Mouse (Mus musculus) lung, embryonic 15.5 days (tissue): Measurements from ENCODE around the gene Hfe2. TPM values are rescaled to one million over a fixed set of nuclear protein-coding genes. Genes with fewer than 3 reads are reported as not detected.

Experiments used
- ATAC-seq: fragments of 200-750 bp; cut with Nextera tagmentation; 2 replicates; pipeline ENCODE4 v1.8.0; 2017; ENCODE audit warnings: moderate number of reproducible peaks, borderline replicate concordance; ENCODE audit not compliant: low FRiP score, low TSS enrichment; ENCODE audit errors: extremely low read depth
- H3K27ac ChIP-seq: fragments of 300-500 bp; sonication (generic); 2 replicates; pipeline ENCODE4 v1.5.1; 2015; ENCODE audit warnings: moderate library complexity, mild to moderate bottlenecking, inconsistent platforms
- H3K27me3 ChIP-seq: fragments of 300-500 bp; sonication (generic); 2 replicates; pipeline ENCODE4 v1.6.1; 2015; ENCODE audit warnings: inconsistent platforms
- H3K36me3 ChIP-seq: fragments of 300-500 bp; sonication (generic); 2 replicates; pipeline ENCODE4 v1.6.1; 2015; ENCODE audit warnings: inconsistent platforms
- H3K4me1 ChIP-seq: fragments of 300-500 bp; sonication (generic); 2 replicates; pipeline ENCODE4 v1.6.1; 2015; ENCODE audit warnings: inconsistent platforms
- H3K4me2 ChIP-seq: fragments of 300-500 bp; sonication (generic); 2 replicates; pipeline ENCODE4 v1.6.1; 2015; ENCODE audit warnings: inconsistent platforms, mild to moderate bottlenecking, moderate library complexity
- H3K4me3 ChIP-seq: fragments of 300-500 bp; sonication (generic); 2 replicates; pipeline ENCODE4 v1.5.1; 2015; ENCODE audit warnings: mild to moderate bottlenecking, inconsistent platforms
- H3K9ac ChIP-seq: fragments of 300-500 bp; sonication (generic); 2 replicates; pipeline ENCODE4 v1.6.1; 2015; ENCODE audit warnings: inconsistent platforms
- H3K9me3 ChIP-seq: fragments of 300-500 bp; sonication (generic); 2 replicates; pipeline ENCODE4 v1.6.1; 2016; ENCODE audit warnings: inconsistent platforms
- WGBS: fragments of 180-500 bp; shearing (Covaris S2); methylation state at CpG from one replicate; pipeline ENCODE4 v1.1.7; 2015; 5-methylcytosine and 5-hydroxymethylcytosine counted together
- polyA plus RNA-seq: library from polyadenylated mRNA; unstranded; fragments of >200 nt; fragmentation: Nextera tagmentation; extraction: Ambion mirVana; gene quantifications from 2 replicates; pipeline ENCODE4 v1.2.1, GENCODE M21; 2015

Gene Hfe2
- polyA plus RNA-seq, 1 experiment from 2014 or later, result 0.57 TPM

DNA sequence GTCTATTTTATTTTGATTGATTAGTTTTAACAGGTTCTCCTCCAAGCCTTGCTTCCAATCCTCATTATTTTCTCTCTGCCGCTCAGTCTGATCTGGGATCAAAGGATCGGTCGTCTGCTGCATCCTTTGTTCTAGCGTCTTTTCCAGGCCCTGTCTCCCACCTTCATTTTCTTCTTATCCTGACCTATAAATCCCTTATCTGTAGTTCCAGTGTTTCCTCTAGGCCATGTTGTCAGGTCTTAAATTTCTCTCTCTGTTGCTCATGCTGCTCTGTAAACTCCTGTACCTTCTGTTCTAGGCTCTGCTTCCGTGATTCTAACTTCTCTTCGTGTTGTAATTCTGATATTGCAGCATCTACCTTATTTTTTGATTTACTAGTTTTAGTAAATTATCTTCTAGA is 15.8 kb downstream of the Hfe2 start:
- Histone ChIP-seq H3K4me3 (no peak overlapping the region), H3K9me3 (no peaks in the 10 kb centered on the region), H3K9ac (no peak overlapping the region), H3K36me3 (no peaks in the 10 kb centered on the region), H3K4me1 (no peaks in the 10 kb centered on the region), H3K27ac (no peak overlapping the region), H3K27me3 (peaks cover 11% of the 10 kb centered on the region; the same call in 1 of the 2 replicates), H3K4me2 (no peak overlapping the region)
- 53% methylated on average over 6 of the region's 6 CpGs for WGBS
- no peak for ATAC-seq

GRCm38 (mm10) chr3:96541328-96542078 is 16.5 kb downstream of the Hfe2 start:
- WGBS, result 21% methylated on average over 14 of the region's 14 CpGs
- ATAC-seq, result no peak
- no peaks in the 10 kb centered on the region for H3K4me1 ChIP-seq
- H3K4me2 ChIP-seq, result no peak overlapping the region
- H3K9me3 ChIP-seq, result no peaks in the 10 kb centered on the region
- peaks cover 11% of the 10 kb centered on the region; the same call in 1 of the 2 replicates for H3K27me3 ChIP-seq
- H3K4me3 ChIP-seq, result no peak overlapping the region
- H3K36me3 ChIP-seq, result no peaks in the 10 kb centered on the region
- H3K9ac ChIP-seq, result no peak overlapping the region
- H3K27ac ChIP-seq, result no peak overlapping the region

GRCm38 (mm10) chr3:96542554-96542953 is 17.6 kb downstream of the Hfe2 start:
- Histone ChIP-seq H3K9me3 (no peaks in the 10 kb centered on the region), H3K4me2 (no peak overlapping the region), H3K36me3 (no peaks in the 10 kb centered on the region), H3K9ac (no peak overlapping the region), H3K4me1 (0 out of 2 replicates have a peak, but pooled peaks cover 1% of the 10 kb centered on the region), H3K27me3 (peaks cover 11% of the 10 kb centered on the region; the same call in 1 of the 2 replicates), H3K27ac (no peak overlapping the region), H3K4me3 (no peak overlapping the region)
- WGBS, result 69% methylated on average over 8 of the region's 8 CpGs
- no peak for ATAC-seq

GRCm38 (mm10) chr3:96543345-96543744 is 18.4 kb downstream of the Hfe2 start:
- no peaks in the 10 kb centered on the region for H3K36me3 ChIP-seq
- no peak overlapping the region for H3K4me3 ChIP-seq
- H3K9me3 ChIP-seq, result no peaks in the 10 kb centered on the region
- H3K27ac ChIP-seq, result no peak overlapping the region
- no peak overlapping the region for H3K4me2 ChIP-seq
- no peak overlapping the region for H3K9ac ChIP-seq
- H3K4me1 ChIP-seq, result 0 out of 2 replicates have a peak, but pooled peaks cover 3% of the 10 kb centered on the region
- WGBS, result 77% methylated on average over 11 of the region's 11 CpGs
- no peak for ATAC-seq
- H3K27me3 ChIP-seq, result peaks cover 11% of the 10 kb centered on the region; the same call in 1 of the 2 replicates

DNA sequence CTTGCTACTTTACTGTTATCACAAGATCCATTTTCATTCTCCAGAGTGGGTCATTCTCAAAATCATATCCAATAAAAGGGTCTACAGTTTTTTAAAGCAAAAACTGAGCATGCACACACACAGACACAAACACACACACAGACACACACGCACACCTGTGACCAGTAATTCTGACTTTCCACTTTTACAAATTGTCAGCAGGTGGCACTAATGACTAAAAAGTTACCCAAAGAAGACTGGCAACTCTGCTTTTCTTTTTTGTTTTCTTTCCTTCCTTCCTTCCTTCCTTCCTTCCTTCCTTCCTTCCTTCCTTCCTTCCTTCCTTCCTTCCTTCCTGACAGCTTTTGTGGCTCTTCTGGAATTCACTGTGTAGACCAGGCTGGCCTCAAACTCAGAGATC is 20.6 kb downstream of the Hfe2 start:
- Histone ChIP-seq H3K4me1 (0 out of 2 replicates have a peak, but pooled peaks cover 3% of the 10 kb centered on the region), H3K36me3 (no peaks in the 10 kb centered on the region), H3K27me3 (peaks cover 11% of the 10 kb centered on the region; the same call in 1 of the 2 replicates), H3K4me3 (no peak overlapping the region), H3K9ac (no peak overlapping the region), H3K27ac (no peak overlapping the region), H3K9me3 (no peaks in the 10 kb centered on the region), H3K4me2 (no peak overlapping the region)
- no peak for ATAC-seq
- 29% methylated on average over 1 of the region's 1 CpGs for WGBS

DNA sequence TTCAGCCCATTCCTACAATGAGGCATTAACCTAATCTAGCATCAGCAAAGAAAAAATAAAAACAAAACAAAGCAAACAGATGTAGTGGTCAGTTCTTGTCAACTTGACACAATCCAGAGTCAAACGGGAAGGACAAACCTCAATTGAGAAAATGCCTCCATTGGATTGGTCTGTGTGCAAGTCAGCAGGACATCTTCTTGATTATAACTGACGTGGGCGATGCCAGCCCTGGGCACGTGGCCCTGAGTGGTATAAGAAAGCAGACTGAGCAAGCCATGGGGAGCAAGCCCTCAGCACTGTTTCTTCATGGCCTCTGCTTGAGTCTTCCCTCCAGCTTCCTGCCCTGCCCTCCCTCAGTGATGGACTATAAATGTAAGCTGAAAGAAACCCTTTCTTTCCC is 21.9 kb downstream of the Hfe2 start:
- 45% methylated on average over 4 of the region's 4 CpGs for WGBS
- H3K4me2 ChIP-seq, result no peak overlapping the region
- ATAC-seq, result no peak

GRCm38 (mm10) chr3:96547389-96547960 is 22.5 kb downstream of the Hfe2 start:
- H3K36me3 ChIP-seq, result no peaks in the 10 kb centered on the region
- no peak; the same call in 1 of the 2 replicates for ATAC-seq
- H3K27ac ChIP-seq, result no peak overlapping the region
- peaks cover 6% of the 10 kb centered on the region; the same call in 1 of the 2 replicates for H3K4me1 ChIP-seq
- H3K9me3 ChIP-seq, result no peaks in the 10 kb centered on the region
- no peak overlapping the region for H3K9ac ChIP-seq
- 8% methylated on average over 14 of the region's 14 CpGs for WGBS
- peak overlapping the region; percentile 27; the same call in 1 of the 2 replicates for H3K4me2 ChIP-seq
- H3K4me3 ChIP-seq, result no peak overlapping the region
- H3K27me3 ChIP-seq, result no peaks in the 10 kb centered on the region

More for the DNA sequence above, 21.9 kb downstream of the Hfe2 start:
- H3K36me3 ChIP-seq, result no peaks in the 10 kb centered on the region
- H3K9me3 ChIP-seq, result no peaks in the 10 kb centered on the region
- H3K4me1 ChIP-seq, result peaks cover 6% of the 10 kb centered on the region; the same call in 1 of the 2 replicates
- H3K27ac ChIP-seq, result no peak overlapping the region
- peaks cover 5% of the 10 kb centered on the region; the same call in 1 of the 2 replicates for H3K27me3 ChIP-seq
- H3K9ac ChIP-seq, result no peak overlapping the region
- H3K4me3 ChIP-seq, result no peak overlapping the region

DNA sequence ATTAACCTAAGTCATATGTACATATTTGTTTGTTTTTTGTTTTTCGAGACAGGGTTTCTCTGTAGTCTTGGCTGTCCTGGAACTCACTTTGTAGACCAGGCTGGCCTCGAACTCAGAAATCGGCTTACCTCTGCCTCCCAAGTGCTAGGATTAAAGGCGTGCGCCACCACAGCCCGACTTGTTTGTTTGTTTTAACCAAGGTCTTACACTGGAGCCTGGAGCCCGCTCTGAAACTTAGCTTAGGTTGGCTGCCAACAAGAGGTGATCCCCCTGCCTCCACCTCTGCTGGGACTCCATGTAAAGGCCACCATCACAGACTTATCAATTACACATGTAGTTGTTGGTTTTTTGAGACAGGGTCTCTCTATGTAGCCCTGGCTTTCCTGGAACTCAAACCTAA is 23.9 kb downstream of the Hfe2 start:
- Histone ChIP-seq H3K4me2 (no peak overlapping the region), H3K4me3 (no peak overlapping the region), H3K27me3 (no peaks in the 10 kb centered on the region), H3K4me1 (peaks cover 6% of the 10 kb centered on the region; the same call in 1 of the 2 replicates), H3K9me3 (no peaks in the 10 kb centered on the region), H3K9ac (no peak overlapping the region), H3K36me3 (no peaks in the 10 kb centered on the region), H3K27ac (no peak overlapping the region)
- 66% methylated on average over 7 of the region's 7 CpGs for WGBS
- ATAC-seq, result no peak

GRCm38 (mm10) chr3:96549346-96549745 is 24.4 kb downstream of the Hfe2 start:
- Histone ChIP-seq H3K36me3 (no peaks in the 10 kb centered on the region), H3K4me2 (no peak overlapping the region), H3K9ac (no peak overlapping the region), H3K27ac (no peak overlapping the region), H3K9me3 (no peaks in the 10 kb centered on the region), H3K27me3 (no peaks in the 10 kb centered on the region), H3K4me3 (no peak overlapping the region), H3K4me1 (peaks cover 11% of the 10 kb centered on the region)
- WGBS, result 78% methylated on average over 5 of the region's 5 CpGs
- ATAC-seq, result no peak

GRCm38 (mm10) chr3:96551203-96551602 is 26.2 kb downstream of the Hfe2 start:
- Histone ChIP-seq H3K4me2 (no peak overlapping the region), H3K9me3 (no peaks in the 10 kb centered on the region), H3K27me3 (no peaks in the 10 kb centered on the region), H3K27ac (no peak overlapping the region), H3K36me3 (no peaks in the 10 kb centered on the region), H3K4me1 (peaks cover 30% of the 10 kb centered on the region), H3K9ac (no peak overlapping the region), H3K4me3 (no peak overlapping the region)
- ATAC-seq, result no peak
- WGBS, result 7% methylated on average over 8 of the region's 8 CpGs

DNA sequence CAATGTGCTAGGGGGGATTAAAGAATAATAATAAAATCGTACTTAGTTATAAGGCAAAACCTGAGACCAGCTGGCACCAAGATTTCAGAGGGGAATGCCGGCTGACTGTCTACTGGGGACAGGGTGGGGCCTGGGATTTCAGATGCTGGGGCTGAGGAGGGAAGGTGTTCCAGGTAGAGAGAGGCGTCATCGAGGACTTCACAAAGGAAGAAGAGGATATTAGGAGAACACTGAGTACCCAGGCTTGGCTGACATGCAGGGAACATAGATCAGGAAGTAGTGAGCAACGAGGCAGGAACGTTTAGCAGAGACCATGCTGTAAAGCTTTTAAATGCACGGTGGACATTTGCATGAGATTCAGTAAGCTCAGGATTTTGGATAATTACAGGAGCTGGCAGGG is 26.9 kb downstream of the Hfe2 start:
- no peak for ATAC-seq
- 60% methylated on average over 7 of the region's 7 CpGs for WGBS
- no peak overlapping the region for H3K27ac ChIP-seq

GRCm38 (mm10) chr3:96553601-96554000 is 28.6 kb downstream of the Hfe2 start:
- Histone ChIP-seq H3K4me3 (no peak overlapping the region), H3K27ac (no peak overlapping the region), H3K9me3 (no peaks in the 10 kb centered on the region), H3K27me3 (no peaks in the 10 kb centered on the region), H3K4me2 (no peak overlapping the region), H3K9ac (no peak overlapping the region), H3K4me1 (peaks cover 37% of the 10 kb centered on the region), H3K36me3 (no peaks in the 10 kb centered on the region)
- WGBS, result 73% methylated on average over 6 of the region's 6 CpGs
- ATAC-seq, result no peak

More for the DNA sequence above, 26.9 kb downstream of the Hfe2 start:
- H3K4me3 ChIP-seq, result no peak overlapping the region
- no peaks in the 10 kb centered on the region for H3K9me3 ChIP-seq
- H3K27me3 ChIP-seq, result no peaks in the 10 kb centered on the region
- H3K4me1 ChIP-seq, result peaks cover 36% of the 10 kb centered on the region
- no peak overlapping the region for H3K4me2 ChIP-seq
- no peak overlapping the region for H3K9ac ChIP-seq
- no peaks in the 10 kb centered on the region for H3K36me3 ChIP-seq
